Mouse (Mus musculus) cerebellum, adult (tissue): ENCODE results near the gene Gnpat.
"Not testable (repeated sequence)": the region's sequence is repeated elsewhere in the genome, so short reads cannot be mapped to it uniquely, and the experiment has no call there.

ENCODE experiments used
- ATAC-seq: cut with Nextera tagmentation; 2 replicates; pipeline ENCODE4 v1.9.2; 2017; ENCODE audit warnings: mild to moderate bottlenecking, moderate library complexity, mixed read lengths; ENCODE audit not compliant: insufficient number of reproducible peaks, low FRiP score, low TSS enrichment

The Gnpat gene

DNA sequence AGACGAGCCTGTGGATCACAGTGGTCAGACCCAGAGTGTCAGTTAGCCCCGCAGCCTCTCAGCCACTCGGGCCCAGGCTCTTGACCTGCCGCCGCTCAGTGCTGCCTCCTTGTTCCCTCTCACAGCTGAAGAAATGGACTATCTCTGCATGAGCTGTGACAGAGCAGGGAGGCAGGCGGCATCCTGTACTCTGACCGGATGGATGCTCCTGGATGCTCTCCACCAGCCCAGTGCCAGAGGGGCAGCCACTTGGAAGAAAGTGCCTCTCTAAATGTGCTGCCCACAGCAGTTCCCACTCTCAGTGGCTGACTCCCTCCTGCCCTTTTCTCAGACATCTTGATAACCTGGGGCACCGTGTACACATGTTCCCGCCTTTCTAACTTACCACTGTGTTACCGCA is 21.1 kb upstream of the Gnpat start:
- peak; percentile 61; the same call in 1 of the 2 replicates for ATAC-seq

DNA sequence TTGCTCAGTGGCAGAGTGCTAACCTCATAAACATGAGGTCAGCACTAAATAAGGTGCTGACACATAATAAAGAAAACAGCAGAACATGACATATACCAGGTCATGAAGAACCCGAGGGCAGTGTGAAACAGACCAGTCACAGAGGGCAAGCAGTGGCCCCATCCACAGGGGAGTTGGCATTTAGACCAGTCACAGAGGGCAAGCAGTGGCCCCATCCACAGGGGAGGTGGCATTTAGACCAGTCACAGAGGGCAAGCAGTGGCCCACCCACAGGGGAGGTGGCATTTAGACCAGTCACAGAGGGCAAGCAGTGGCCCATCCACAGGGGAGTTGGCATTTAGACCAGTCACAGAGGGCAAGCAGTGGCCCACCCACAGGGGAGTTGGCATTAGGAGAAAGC is 19.9 kb upstream of the Gnpat start:
- ATAC-seq: not testable (repeated sequence)

DNA sequence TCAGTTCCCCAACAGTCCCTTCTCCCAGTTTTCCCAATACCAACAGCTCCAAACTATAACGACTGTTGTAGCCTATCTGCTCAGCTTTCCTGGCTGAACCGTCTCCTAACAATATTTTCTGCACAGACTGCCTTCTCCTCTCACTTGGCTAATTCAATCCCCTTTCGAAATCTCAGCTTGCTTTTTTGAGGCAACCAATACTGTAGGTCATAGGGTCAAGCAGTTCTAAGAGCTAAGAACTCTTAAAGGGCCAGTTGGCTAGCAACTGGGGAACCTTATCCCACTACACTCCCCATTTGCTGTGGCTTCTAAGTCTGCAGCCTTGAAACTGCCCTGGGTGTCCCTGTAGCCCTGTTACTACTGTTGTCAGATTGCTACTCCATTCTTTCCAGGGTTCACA is 17.7 kb upstream of the Gnpat start:
- ATAC-seq: no peak

DNA sequence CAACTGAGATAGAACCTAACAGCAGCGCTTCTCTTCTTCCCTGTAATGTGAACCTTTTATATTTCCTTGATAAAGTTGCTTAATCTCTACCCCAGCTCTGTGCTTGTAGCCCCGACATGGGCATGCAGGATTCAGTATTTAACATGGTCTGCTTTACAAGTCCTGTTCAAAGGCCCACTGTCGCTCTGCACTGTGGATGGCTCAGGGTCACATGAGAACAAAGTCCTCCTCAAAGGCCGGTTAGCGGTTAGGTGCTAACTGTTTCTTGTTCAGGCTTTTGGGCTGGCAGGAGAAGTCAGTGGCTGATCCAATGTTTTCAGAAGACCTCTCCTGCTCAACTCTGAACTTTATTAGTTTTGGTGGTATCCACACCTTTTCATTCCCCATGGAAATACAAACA is 17.3 kb upstream of the Gnpat start:
- ATAC-seq: no peak

DNA sequence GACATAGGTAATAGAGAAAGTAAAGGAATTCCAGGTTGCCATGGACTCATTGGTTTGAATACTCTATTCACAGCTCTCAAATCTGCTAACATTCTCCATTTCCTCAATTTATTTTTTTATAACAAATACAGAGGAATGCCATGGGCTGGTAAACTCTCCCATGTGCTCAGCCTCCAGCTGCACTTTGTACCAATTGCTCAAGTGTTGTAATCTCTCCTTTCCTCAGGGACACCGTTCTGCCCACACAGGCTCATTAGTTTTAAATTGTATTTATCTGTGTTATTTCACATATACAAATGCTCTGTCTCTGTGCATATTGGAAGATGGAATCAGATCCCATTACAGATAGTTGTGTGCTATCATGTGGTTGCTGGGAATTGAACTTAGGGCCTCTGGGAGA is 9.3 kb upstream of the Gnpat start:
- no peak for ATAC-seq

DNA sequence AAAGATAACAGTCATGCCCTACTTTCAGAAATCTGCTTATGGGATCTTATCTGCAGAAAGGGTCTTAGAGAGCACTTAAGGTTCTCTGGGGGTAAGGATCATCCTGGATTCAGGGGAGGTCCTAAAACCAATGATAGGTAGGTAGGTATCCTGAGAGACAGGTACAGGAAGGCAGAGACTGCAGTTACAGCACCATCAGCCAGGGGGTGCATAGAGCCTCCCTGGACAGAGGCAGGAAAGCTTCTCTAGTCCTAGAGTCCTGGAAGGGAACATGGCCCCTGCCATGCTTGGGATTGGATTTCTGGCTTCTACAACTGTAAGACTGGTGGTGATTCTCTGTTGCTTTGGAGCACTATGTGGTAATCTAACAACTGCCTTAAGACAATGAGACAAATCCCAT is 3.4 kb upstream of the Gnpat start:
- ATAC-seq: no peak

DNA sequence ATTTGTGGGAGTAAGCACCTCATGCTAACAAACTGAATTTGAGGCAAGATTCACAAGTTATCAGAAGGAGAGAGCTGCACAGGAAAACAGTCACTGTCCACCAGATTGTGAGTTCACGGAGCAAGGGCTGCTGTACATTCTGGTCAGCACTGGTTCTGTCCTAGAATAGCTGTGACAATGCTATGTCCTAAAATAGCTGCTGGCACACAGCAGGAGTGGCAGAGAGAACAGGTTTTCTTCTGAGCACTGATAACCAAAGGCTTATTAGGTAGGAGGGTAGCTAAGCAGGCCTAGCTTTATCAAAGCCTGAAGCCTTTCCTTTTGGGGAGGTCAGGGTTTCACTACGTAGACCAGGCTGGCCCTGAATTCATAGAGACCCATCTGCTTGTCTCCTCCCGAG is 2.6 kb upstream of the Gnpat start:
- 0 out of 2 replicates have a peak, but pooled peaks have one; percentile 32 for ATAC-seq

DNA sequence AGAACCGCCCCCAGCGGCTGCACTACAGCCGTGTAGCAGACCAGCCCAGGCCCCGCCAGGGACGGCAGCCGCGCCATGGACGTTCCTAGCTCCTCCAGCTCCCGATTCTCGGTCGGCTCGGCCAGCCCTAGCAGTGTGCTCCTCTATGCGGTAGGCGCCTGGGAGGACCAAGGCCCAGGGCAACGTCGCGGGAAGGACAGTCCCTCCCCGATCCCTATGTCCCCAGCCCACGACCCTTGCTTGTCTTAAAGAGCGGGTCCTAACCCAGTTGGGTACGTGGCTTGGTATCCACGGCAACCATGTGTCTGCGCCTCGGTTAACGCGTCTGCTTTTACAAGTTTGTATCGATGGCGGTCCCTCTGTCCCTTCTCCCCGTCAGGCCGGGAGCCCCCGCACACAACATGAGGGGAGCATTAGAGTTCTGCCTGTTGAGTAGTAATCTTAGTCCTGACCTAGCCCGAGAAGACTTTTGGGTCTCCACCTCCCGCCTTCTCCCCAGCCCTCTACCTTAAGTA is 387 bp downstream of the Gnpat start:
- peak; percentile 67 for ATAC-seq

DNA sequence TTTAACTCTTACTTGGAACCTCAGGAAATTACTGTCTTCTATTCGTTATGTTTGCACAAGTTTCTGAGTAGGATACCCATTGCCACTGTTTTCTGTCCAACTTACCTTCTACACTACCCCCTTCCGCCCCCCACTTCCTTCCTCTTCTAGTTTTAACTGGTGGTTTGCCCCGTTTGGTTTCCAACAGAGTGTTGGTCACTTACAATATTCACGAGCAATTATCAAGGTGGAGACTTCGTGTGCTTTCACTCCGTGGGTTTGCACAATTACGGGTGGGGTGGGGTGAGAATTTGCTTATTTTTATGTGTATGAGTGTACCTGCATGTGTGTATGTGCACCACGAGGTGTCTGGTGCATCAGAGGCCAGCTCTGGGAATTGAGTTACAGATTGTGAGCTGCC is 896 bp downstream of the Gnpat start:
- ATAC-seq: no peak

DNA sequence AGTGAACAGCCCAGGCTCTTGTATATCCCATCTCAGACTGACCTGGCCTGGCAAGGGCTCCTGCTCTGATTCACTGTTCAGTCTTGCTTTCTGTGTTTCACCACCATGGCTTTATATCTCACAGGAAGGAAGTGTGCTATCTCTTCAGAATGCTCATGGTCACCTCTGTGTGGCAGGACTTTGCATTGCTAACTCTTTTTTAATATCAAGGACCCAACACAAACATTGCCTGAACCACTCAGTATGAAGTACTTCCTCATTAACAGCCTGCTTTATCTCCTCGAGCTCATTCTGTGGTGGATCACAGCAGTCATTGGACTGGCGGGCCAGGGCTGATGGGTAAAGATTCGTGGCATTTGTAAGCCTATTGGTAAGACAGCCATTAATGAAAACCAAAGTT is 3.8 kb downstream of the Gnpat start:
- ATAC-seq: no peak

DNA sequence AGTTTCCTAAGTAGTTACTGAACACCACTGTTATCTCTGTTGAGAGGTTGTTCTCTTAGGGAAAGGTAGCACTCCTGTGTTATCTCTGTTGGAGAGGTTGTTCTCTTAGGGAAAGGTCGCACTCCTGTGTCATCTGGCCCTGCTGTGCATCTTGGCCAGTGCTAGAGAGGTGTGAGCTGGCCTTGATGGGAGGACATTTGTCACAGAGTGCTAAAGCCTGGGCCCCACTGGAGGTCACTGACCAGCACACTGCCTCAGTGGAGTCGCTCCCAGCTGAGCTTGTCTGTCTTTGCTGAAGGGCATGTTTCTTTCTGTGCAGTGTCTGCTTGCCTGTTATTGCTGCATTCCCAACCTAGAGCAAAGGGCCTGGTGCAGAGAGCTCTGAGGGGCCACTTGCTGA is 4.3 kb downstream of the Gnpat start:
- ATAC-seq: no peak

DNA sequence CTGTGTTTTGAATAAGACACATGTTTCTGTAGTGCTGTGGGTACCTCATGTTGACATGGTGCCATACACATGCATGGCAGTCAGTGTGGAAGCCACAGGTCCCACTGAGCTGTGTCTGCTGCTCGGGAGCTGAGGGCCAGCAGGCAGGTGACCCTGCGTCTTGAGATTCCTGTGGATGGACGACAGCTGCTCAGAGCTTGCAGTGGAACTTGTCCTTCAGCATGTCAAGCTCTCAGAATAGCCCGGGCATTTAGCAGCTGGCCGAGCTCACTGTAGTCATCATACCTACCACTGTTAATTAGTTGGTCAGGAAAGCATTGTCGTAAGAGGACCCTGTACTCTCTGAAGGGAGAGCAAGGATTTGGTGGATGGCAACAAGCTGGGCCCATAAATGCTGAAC is 6.9 kb downstream of the Gnpat start:
- ATAC-seq: no peak

DNA sequence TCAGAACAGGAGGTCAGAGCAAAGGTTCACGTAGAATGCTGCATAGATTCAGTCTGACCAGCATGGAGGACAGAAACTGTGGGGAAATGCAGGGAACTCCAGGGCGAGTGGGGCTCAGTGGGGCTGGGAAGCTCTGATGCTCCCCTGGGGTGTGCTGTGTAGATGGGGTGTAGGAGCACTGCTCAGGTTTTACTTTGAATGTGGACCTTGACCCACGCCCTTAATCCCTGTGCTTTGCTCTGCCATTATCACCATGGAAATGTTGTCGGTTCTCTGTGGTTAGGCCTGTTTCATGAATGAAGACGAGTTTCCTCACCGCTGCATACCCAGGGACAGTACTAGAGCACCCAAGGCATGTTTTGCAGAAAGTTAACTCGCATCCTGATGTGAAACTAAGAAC is 8.6 kb downstream of the Gnpat start:
- ATAC-seq: no peak

DNA sequence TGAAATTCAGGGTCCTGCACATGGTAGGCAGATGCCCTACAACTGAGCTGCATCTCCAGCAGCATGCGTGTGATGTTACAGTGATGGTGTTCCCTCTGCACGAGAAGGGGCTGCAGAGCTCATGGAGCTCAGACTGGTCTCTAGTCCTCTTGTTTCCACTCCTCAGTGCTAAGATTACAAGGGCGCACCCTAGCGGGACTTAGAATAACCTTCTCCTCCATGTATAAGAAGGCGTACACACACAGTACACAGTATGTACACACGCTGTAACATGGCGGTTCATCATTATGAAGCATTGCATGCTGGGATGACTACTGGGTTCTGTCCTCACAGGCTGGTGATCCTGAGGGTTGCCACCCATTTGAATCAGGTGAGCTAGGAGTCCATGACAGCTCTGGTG is 9.2 kb downstream of the Gnpat start:
- ATAC-seq: no peak

DNA sequence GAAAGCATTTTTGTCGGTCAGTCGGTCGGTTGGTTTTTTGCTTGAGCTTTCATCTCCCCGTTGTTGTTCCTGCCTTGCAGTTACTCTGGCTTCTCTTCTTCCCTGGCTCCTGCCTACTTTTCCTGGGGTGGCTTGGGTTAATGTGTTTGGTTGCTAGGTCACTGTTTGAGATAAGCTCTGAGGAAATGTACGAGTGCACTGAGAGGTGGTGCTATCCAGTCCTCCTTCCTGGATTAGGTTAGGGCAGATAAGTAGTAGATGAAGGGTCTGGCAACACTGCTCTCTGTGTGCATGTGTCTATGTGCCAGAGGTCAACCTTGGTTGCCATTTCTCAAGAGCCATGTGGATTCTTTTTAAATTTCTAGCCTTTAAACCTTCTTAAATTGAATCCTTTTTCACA is 9.9 kb downstream of the Gnpat start:
- ATAC-seq: no peak

DNA sequence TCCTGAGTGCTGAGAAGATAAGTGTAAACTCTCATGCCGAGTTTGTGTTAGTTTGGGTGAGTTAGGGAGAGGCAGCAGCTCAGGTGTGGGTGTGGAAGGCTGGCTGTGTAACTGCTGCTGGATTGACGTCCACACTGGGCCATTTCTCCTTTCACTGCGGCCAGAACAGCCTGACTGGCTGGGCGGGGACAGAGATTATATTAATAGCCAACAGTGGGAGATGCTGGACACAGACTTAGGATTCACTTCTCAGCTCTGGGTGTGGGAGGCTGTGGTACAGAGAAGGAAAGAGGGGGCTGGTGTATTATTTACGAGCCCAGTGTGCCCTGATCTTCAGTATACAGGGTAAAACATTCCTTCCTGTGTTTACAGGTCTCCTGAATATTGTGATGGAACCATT is 15.3 kb downstream of the Gnpat start:
- no peak for ATAC-seq

DNA sequence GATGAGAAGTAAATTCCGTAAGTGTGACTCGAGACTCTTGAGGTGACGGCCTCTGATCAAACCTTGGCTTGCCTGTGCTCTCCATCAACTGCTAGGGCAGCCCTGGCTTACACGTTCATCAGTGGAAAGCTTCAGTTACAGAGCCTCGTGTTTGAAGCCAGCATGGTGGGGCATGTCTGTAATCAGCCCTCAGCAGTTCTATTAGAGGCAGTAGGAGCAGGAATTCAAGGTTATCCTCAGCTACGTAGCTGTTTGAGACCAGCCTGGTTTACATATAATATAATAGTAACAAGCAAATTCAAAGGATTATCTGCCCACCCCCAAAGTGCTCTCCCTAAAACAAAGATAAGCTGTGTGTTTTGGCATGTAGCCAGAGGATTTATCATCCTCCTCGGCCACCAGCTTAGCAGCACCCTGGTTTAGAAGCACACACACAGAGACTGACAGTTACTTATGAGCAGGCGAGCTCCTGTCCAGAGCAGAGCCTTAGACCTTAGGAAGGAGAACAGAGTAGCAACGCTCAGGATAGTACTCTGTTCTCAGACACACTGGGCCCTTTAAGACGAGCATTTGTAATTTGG is 16.2 kb downstream of the Gnpat start:
- no peak for ATAC-seq

DNA sequence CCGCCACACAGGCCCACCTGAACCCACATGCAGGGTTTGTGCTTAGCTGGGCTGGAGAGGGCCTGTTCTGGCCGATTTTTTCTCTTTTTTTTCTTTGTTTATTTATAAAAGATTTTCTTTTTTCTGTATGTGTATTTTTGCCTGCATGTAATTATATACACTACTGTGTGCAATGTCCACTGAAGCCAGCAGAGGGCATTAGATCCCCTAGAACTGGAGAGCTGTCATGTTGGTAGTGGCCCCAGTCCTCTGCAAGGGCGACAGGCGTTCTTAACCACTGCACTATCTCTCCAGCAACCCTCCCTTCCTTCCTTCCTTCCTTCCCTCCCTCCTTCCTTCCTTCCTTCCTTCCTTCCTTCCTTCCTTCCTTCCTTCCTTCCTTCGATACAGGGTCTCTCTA is 25.6 kb downstream of the Gnpat start:
- no peak for ATAC-seq

DNA sequence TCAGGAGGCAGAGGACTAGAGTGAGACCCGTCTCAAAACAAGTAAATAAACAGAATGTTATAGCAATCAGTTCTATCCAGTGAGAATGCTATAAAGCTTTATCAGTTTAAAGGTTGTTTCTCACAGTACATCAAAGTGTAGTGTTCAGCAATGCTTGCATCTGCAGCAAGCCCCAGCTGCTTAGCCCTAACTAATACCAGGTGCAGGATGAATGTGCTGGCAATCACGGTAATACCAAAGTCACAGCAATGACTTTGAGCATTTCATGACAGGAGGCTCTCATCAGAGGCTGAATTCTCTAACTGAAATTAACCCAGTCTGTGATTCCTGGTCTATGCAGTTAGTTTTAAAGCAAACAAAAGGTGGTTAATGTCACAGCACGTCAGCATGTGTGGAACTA is 29.8 kb downstream of the Gnpat start:
- ATAC-seq: no peak

DNA sequence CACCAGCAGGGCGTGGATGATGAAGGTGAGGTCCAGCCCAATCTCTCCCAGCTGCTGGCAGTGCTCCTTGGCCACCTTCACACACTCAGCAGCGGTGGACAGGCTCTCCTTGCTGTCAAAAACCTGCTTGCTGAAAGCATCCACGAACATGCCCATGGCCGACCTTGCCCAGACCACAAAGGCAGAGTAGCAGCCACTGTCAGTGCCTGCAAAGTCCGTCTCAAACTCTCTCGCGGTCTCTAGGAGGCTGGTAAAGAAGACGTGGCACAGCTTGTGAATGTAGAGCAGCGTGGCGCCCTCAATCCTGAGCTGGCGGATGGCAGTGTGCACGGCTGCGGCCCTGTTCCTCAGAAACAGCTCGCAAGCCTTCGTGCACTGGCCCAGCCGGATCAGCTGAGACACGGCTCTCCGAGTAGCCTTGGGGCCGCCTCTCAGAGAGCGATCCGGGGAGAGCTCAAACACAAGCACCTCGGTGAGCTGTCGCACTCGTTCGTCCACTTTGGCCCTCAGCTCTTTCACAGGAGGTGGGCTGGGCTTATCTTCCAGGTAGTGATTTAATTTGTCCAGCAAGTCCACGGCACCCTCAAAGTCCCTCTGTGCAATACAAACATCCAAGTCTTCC is 33.3 kb downstream of the Gnpat start:
- no peak for ATAC-seq

DNA sequence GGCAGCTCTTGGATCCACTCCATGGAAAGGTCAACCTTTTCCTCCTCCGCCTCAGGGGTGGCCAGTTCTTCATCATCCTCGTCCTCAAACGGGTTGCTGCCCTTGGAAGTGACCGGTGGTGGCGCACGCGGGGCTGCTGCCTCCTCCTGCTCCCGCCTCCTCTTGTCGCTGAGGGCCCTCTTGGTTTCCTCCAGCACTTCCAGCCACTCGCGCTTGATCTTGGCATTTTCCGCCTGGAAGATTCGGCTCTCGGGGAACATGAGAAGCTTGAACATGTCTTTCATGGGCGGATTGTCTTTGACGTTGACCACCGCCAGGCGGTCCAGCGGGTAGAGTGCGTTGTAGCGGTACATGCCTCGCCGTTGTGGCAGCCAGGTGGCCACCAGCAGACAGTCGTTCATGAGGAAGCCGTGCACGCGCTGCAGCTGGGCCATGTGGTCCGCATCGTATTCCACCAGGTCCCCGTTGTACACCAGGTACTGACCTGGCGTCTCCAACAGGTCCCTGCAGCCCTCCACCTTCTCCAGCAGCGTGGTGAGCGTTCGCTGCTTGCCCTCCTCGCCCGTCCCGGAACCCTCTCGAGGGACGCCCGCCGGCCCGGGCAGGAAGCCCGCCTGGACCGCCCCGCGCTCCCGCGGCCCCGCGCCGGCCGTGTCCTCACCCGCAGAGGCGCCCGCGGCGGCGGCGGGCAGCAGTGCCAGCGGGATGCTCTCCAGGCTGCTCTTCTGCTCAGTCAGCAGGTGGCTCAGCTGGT is 34.0 kb downstream of the Gnpat start:
- ATAC-seq: peak; percentile 57
